In genomic region chr11:76398312-76398797, GRCm38 (mm10) we compare ENCODE assay signal across 8 mouse cellular contexts. TPM values are rescaled to one million over a fixed set of nuclear protein-coding genes. Genes with fewer than 3 reads are reported as not detected.
DNase-seq lines count a peak whose midpoint lies in the region; ATAC-seq and TF ChIP-seq lines count a peak whose summit lies in the region.

No protein-coding gene starts in this region.

- H3K4me1 ChIP-seq in heart, embryonic 12.5 days (replicated peaks), result peaks cover 3% of the 10 kb centered on the region
- peaks cover 15% of the 10 kb centered on the region for H3K4me1 ChIP-seq in embryonic facial prominence, embryonic 12.5 days
- peaks cover 31% of the 10 kb centered on the region for H3K4me1 ChIP-seq in hindbrain, embryonic 13.5 days (replicated peaks)
- H3K4me1 ChIP-seq in stomach, postnatal 0 days (replicated peaks; ENCODE audit: control insufficient read depth, insufficient read depth), result no peaks in the 10 kb centered on the region

- DNase-seq in heart, adult 18-20 months, result no peak
- peak; percentile 66 for DNase-seq in Muller cell, postnatal 12 days (ENCODE audit: inconsistent ontology term)
- DNase-seq in stomach, postnatal 0 days (ENCODE audit: low spot score), result peak; percentile 65
- DNase-seq in spleen, adult 18-20 months, result no peak

- peak overlapping the region; percentile 79 for H3K4me3 ChIP-seq in heart, embryonic 12.5 days
- peak overlapping the region; percentile 68 for H3K4me3 ChIP-seq in embryonic facial prominence, embryonic 12.5 days
- peak overlapping the region; percentile 87 for H3K4me3 ChIP-seq in hindbrain, embryonic 13.5 days
- H3K4me3 ChIP-seq in macrophage (ENCODE audit: inconsistent target), result peak overlapping the region; percentile 45
- peak overlapping the region; percentile 90 for H3K4me3 ChIP-seq in stomach, postnatal 0 days (ENCODE audit: low read depth, low read length)

- H3K9me3 ChIP-seq in heart, embryonic 12.5 days (replicated peaks), result no peaks in the 10 kb centered on the region
- no peaks in the 10 kb centered on the region for H3K9me3 ChIP-seq in embryonic facial prominence, embryonic 12.5 days
- no peaks in the 10 kb centered on the region for H3K9me3 ChIP-seq in hindbrain, embryonic 13.5 days
- no peaks in the 10 kb centered on the region for H3K9me3 ChIP-seq in stomach, postnatal 0 days (ENCODE audit: control insufficient read depth, low read length)

- WGBS in heart, embryonic 12.5 days, result 0% methylated on average over 28 of the region's 33 CpGs
- WGBS in embryonic facial prominence, embryonic 12.5 days, result under 1% methylated on average over 33 of the region's 33 CpGs
- under 1% methylated on average over 25 of the region's 33 CpGs for WGBS in hindbrain, embryonic 13.5 days
- under 1% methylated on average over 30 of the region's 33 CpGs for WGBS in macrophage (ENCODE audit: missing documents)
- 0% methylated on average over 31 of the region's 33 CpGs for WGBS in stomach, postnatal 0 days

- no peaks in the 10 kb centered on the region for H3K36me3 ChIP-seq in heart, embryonic 12.5 days
- no peaks in the 10 kb centered on the region for H3K36me3 ChIP-seq in embryonic facial prominence, embryonic 12.5 days
- H3K36me3 ChIP-seq in hindbrain, embryonic 13.5 days, result no peaks in the 10 kb centered on the region
- no peaks in the 10 kb centered on the region for H3K36me3 ChIP-seq in macrophage (ENCODE audit: inconsistent target)
- no peaks in the 10 kb centered on the region for H3K36me3 ChIP-seq in stomach, postnatal 0 days (ENCODE audit: control insufficient read depth, insufficient read depth, low read length)

- ATAC-seq in heart, embryonic 12.5 days (ENCODE audit: insufficient number of reproducible peaks, low FRiP score), result peak; percentile 68
- ATAC-seq in embryonic facial prominence, embryonic 12.5 days (ENCODE audit: insufficient number of reproducible peaks, insufficient read depth, low FRiP score, low TSS enrichment), result peak; percentile 59; the same call in 1 of the 2 replicates
- peak; percentile 64 for ATAC-seq in hindbrain, embryonic 13.5 days (ENCODE audit: low FRiP score)
- peak; percentile 65 for ATAC-seq in stomach, postnatal 0 days (ENCODE audit: low FRiP score, low TSS enrichment)

- H3K79me2 ChIP-seq in macrophage (ENCODE audit: inconsistent target), result no peaks in the 10 kb centered on the region

- no peak for TF ChIP-seq EP300 in stomach, postnatal 0 days (optimal IDR thresholded peaks at IDR 0.05)

- peak overlapping the region; percentile 86 for H3K27ac ChIP-seq in heart, embryonic 12.5 days (ENCODE audit: poor library complexity, severe bottlenecking)
- peak overlapping the region; percentile 93 for H3K27ac ChIP-seq in embryonic facial prominence, embryonic 12.5 days
- H3K27ac ChIP-seq in hindbrain, embryonic 13.5 days, result peak overlapping the region; percentile 91
- H3K27ac ChIP-seq in macrophage, result no peak overlapping the region
- H3K27ac ChIP-seq in stomach, postnatal 0 days (replicated peaks), result peak overlapping the region; percentile 89

- peak overlapping the region; percentile 90 for H3K9ac ChIP-seq in heart, embryonic 12.5 days
- H3K9ac ChIP-seq in embryonic facial prominence, embryonic 12.5 days, result peak overlapping the region; percentile 88
- H3K9ac ChIP-seq in hindbrain, embryonic 13.5 days, result peak overlapping the region; percentile 90
- peak overlapping the region; percentile 85 for H3K9ac ChIP-seq in stomach, postnatal 0 days (ENCODE audit: low read length)

- H3K27me3 ChIP-seq in heart, embryonic 12.5 days (replicated peaks), result 0 out of 2 replicates have a peak, but pooled peaks cover 2% of the 10 kb centered on the region
- H3K27me3 ChIP-seq in embryonic facial prominence, embryonic 12.5 days, result no peaks in the 10 kb centered on the region
- no peaks in the 10 kb centered on the region; the same call in 1 of the 2 replicates for H3K27me3 ChIP-seq in hindbrain, embryonic 13.5 days
- no peaks in the 10 kb centered on the region for H3K27me3 ChIP-seq in stomach, postnatal 0 days (ENCODE audit: control insufficient read depth, insufficient read depth, low read length)

- H3K4me2 ChIP-seq in heart, embryonic 12.5 days, result peak overlapping the region; percentile 84
- H3K4me2 ChIP-seq in embryonic facial prominence, embryonic 12.5 days (replicated peaks), result peak overlapping the region; percentile 83
- peak overlapping the region; percentile 93 for H3K4me2 ChIP-seq in hindbrain, embryonic 13.5 days
- H3K4me2 ChIP-seq in stomach, postnatal 0 days (replicated peaks; ENCODE audit: low read depth), result peak overlapping the region; percentile 99

- TF ChIP-seq CTCF in stomach, postnatal 0 days (IDR thresholded peaks at IDR 0.05; ENCODE audit: low read depth), result no peak; the same call in 1 of the 2 replicates

RNA-seq across cellular contexts. Expression of gene Nxn, which starts 0.6 kb away (rescaled TPM):
- polyA plus RNA-seq in heart, embryonic 12.5 days (2016; fragmentation: Nextera tagmentation; extraction: Ambion mirVana), result 32.2 TPM in 2 replicates
- 10 to 100 TPM; 13.5 to 17.8 TPM for total RNA-seq in heart, adult 18-20 months (2021)
- 72.1 and 77.9 TPM in 2 replicates for polyA plus RNA-seq in embryonic facial prominence, embryonic 12.5 days (2016; fragmentation: Nextera tagmentation; extraction: Ambion mirVana)
- polyA plus RNA-seq in hindbrain, embryonic 13.5 days (2015; fragmentation: Nextera tagmentation; extraction: Ambion mirVana), result 30.4 and 35.6 TPM in 2 replicates
- total RNA-seq in macrophage (2018; cell fraction: chromatin; rRNA removed), result 1 to 10 TPM in 7 of 26 experiments, under 1 TPM in 15, not detected in 4; 0.30 to 7.7 (median 0.62) TPM
- total RNA-seq in macrophage (2018; cell fraction: cytosol; rRNA removed), result 1 to 10 TPM in 1 of 26 experiments, under 1 TPM in 25; 0.45 to 1.2 (median 0.66) TPM
- total RNA-seq in macrophage (2018; cell fraction: nucleus; rRNA removed), result 1 to 10 TPM in 10 of 26 experiments, under 1 TPM in 13, not detected in 3; 0.12 to 8.1 (median 0.83) TPM
- polyA plus RNA-seq in macrophage (2018), result 0.32 to 1.3 TPM (median 0.37 TPM) in 3 replicates
- polyA plus RNA-seq in stomach, postnatal 0 days (2015; fragmentation: Nextera tagmentation; extraction: Ambion mirVana), result 22.4 and 24.0 TPM in 2 replicates

RNA-seq across cellular contexts. Expression of gene Timm22, which starts 8.4 kb away (rescaled TPM):
- 94.5 and 102 TPM in 2 replicates for polyA plus RNA-seq in heart, embryonic 12.5 days (2016; fragmentation: Nextera tagmentation; extraction: Ambion mirVana)
- total RNA-seq in heart, adult 18-20 months (2021), result 10 to 100 TPM; 44.0 to 51.4 TPM
- polyA plus RNA-seq in embryonic facial prominence, embryonic 12.5 days (2016; fragmentation: Nextera tagmentation; extraction: Ambion mirVana), result 142 TPM in 2 replicates
- polyA plus RNA-seq in hindbrain, embryonic 13.5 days (2015; fragmentation: Nextera tagmentation; extraction: Ambion mirVana), result 116 and 119 TPM in 2 replicates
- 10 to 100 TPM in 8 of 26 experiments, 1 to 10 TPM in 17, not detected in 1; 2.2 to 24.3 (median 7.5) TPM for total RNA-seq in macrophage (2018; cell fraction: chromatin; rRNA removed)
- 10 to 100 TPM; 13.7 to 29.9 (median 21.1) TPM for total RNA-seq in macrophage (2018; cell fraction: cytosol; rRNA removed)
- 10 to 100 TPM in 15 of 26 experiments, 1 to 10 TPM in 11; 1.8 to 18.2 (median 10.3) TPM for total RNA-seq in macrophage (2018; cell fraction: nucleus; rRNA removed)
- 19.2 to 30.1 TPM (median 23.7 TPM) in 3 replicates for polyA plus RNA-seq in macrophage (2018)
- polyA plus RNA-seq in stomach, postnatal 0 days (2015; fragmentation: Nextera tagmentation; extraction: Ambion mirVana), result 75.7 and 82.1 TPM in 2 replicates

Comparison
In these comparisons a context has a peak if more than half of its experiments do, and no peak if none do; other contexts are left out.
1. DNase-seq: peak in Muller cell, postnatal 12 days (single experiment) and stomach, postnatal 0 days (single experiment); none in heart, adult 18-20 months (0 of 2) and spleen, adult 18-20 months (0 of 2).
2. RNA of gene Nxn, which starts 0.6 kb away (polyA plus RNA-seq): 72.1 to 77.9 TPM in embryonic facial prominence, embryonic 12.5 days, 30.4 to 35.6 TPM in hindbrain, embryonic 13.5 days, 32.2 TPM in heart, embryonic 12.5 days and 22.4 to 24.0 TPM in stomach, postnatal 0 days; 0.32 to 1.3 TPM in macrophage; every median in the first group is over 10 times any median in the second.
3. Peak in every context shown above with its lines, with median percentiles within 50 percentile points of each other: ATAC-seq, H3K4me2 ChIP-seq, H3K4me3 ChIP-seq and H3K9ac ChIP-seq.